In genomic region chr19:37391869-37392268, GRCm38 (mm10) we compare ENCODE assay signal across 22 mouse cellular contexts.
"Had no signal": no experiment of that assay in that cellular context is flagged by ENCODE, and none has a peak within 500 bp of the region (broad histone marks: within the 10 kb centered on the region; RNA-seq: fewer than 3 reads in every experiment).

No protein-coding gene starts in this region.

- H3K9ac ChIP-seq: limb, embryonic 13.5 days; liver, embryonic 12.5 days; liver, embryonic 15.5 days; lung, embryonic 15.5 days; midbrain, embryonic 15.5 days; neural tube, embryonic 13.5 days; stomach, embryonic 15.5 days had no signal

- DNase-seq: kidney, adult 2 months; kidney, postnatal 25 days; layer of hippocampus, adult 9-11 months; liver; lung, adult 18-20 months; lung, postnatal 10 days; lung, postnatal 36 days; retina, postnatal 1 day; right cerebral cortex, postnatal 25 days; spleen, adult 18-20 months; thymus, postnatal 36 days had no signal

- H3K4me3 ChIP-seq: layer of hippocampus, adult 2 months; limb, embryonic 10.5 days; limb, embryonic 13.5 days; liver, embryonic 12.5 days; liver, embryonic 15.5 days; lung, embryonic 15.5 days; midbrain, embryonic 15.5 days; neural tube, embryonic 13.5 days; stomach, embryonic 15.5 days had no signal

- H3K4me2 ChIP-seq: limb, embryonic 13.5 days; liver, embryonic 12.5 days; liver, embryonic 15.5 days; lung, embryonic 15.5 days; midbrain, embryonic 11.5 days; midbrain, embryonic 15.5 days; neural tube, embryonic 13.5 days; stomach, embryonic 15.5 days had no signal

- H3K27me3 ChIP-seq: limb, embryonic 13.5 days; liver, embryonic 12.5 days; liver, embryonic 15.5 days; lung, embryonic 15.5 days; midbrain, embryonic 15.5 days; neural tube, embryonic 13.5 days; stomach, embryonic 15.5 days had no signal

- H3K27ac ChIP-seq: kidney, postnatal 0 days; layer of hippocampus, adult 2 months; limb, embryonic 10.5 days; limb, embryonic 13.5 days; liver, embryonic 12.5 days; liver, embryonic 15.5 days; lung, embryonic 15.5 days; midbrain, embryonic 15.5 days; neural tube, embryonic 13.5 days; stomach, embryonic 15.5 days had no signal

- H3K9me3 ChIP-seq: limb, embryonic 10.5 days; limb, embryonic 13.5 days; liver, embryonic 12.5 days; liver, embryonic 15.5 days; lung, embryonic 15.5 days; midbrain, embryonic 15.5 days; neural tube, embryonic 13.5 days; stomach, embryonic 15.5 days had no signal

- ATAC-seq: liver, embryonic 12.5 days; midbrain, embryonic 15.5 days had no signal

- H3K4me1 ChIP-seq: limb, embryonic 10.5 days; limb, embryonic 13.5 days; liver, embryonic 12.5 days; liver, embryonic 15.5 days; lung, embryonic 15.5 days; midbrain, embryonic 15.5 days; neural tube, embryonic 13.5 days; stomach, embryonic 15.5 days had no signal

- H3K36me3 ChIP-seq: midbrain, embryonic 15.5 days had no signal
